Mouse (Mus musculus) Muller cell, postnatal 12 days (primary cell): ENCODE measurements around the gene 1700056E22Rik.

Source experiments
- DNase-seq: peaks from one replicate; pipeline ENCODE4 v3.0.0-alpha.2; 2015; ENCODE audit errors: inconsistent ontology term

The 1700056E22Rik gene

GRCm38 (mm10) chr1:184034011-184034557, at the start of gene 1700056E22Rik:
1700056E22Rik (minus strand) TSS chr1:184034301.
- DNase-seq = peak; percentile 100

DNA sequence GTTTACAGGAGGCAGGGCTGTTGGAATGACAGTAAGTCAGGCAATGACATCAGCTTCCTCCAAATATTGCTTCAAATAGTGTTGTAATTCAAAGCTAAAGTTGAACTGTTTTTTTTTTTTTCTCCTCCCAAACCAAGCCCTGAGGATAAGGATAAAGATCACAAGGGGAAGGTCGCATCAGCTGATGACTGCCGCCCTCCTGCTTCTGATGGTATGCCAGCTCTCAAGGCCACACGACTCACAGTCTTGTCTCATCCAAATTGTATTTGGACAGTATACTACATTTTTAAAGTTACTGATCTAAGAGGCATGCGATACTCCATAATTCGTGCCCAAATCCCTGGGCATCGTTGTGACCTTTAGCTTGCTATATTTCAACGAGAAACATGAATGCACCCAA, 49.1 kb upstream of the 1700056E22Rik start:
- DNase-seq = no peak

DNA sequence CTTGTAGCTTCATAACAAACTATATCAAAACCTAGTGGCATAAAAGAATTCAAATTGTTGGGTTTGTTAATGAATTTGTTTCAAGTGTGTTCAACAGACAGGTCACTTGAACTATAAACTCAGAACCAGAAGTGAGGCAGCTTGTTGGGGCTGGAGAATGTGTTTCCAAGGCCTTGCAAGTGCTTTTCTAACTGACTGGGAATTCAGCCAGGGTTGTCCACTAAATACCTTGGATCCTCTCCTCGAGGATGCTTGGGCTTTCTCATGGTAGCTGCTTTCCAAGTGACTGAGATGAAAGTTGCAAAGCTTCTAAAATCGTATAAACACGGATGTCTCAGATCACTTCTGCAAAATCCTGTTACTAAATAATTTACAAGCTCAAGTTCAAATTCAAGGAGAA, 48.6 kb upstream of the 1700056E22Rik start:
- DNase-seq = peak; percentile 32

- no peak for DNase-seq
These were observed 45.2 kb upstream of the 1700056E22Rik start for GRCm38 (mm10) chr1:184079304-184079703.

DNA sequence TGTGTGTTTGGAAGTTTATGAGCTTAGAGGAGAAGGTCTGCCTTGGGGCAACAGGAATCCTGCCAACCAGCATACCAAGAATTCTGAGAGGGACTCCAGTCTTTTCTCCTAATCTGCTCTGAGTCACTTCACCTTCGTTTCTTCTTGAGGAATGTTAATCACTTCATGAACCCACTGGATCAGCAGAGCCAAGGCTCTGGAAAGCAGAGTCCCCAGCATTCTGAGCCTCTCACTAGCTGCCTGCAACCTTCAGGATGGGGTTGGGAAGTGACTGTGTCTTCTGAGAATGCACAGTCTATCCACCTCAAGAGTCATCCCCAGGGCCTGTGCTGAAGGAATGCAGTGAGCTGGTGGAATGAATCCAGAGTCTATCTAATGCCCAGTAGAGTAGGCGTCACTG, 42.7 kb upstream of the 1700056E22Rik start:
- peak; percentile 94 for DNase-seq

DNA sequence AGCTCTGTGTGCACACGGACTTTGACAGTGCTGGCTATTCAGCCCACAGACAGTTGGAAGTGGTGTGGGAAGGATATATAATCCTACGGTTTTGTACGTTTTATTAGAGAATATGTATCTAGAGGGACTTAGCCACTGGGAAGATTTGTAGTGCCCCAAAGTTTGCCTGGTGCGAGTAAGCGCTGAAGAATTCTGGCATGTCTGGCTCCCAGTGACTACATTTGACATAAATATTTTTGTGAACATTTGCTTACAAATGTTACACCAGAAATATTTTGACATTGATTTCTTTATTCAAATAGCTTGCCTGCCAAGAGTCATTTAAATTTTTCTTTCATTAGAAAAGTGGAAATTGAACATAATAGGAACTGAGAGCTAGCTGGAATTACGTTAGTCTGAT, 42.0 kb upstream of the 1700056E22Rik start:
- no peak for DNase-seq

DNA sequence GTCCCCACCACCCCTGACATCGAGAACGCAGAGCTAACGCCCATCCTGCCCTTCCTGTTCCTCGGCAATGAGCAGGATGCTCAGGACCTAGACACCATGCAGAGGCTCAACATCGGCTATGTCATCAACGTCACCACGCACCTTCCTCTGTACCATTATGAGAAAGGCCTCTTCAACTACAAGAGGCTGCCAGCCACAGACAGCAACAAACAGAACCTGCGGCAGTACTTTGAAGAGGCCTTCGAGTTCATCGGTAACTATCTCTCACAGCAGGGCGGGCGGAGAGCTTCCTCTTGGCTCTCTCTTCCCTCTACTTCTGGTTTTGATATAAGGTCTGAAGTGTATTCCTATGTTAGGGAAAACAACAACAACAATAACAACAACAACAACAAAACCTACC, 34.9 kb upstream of the 1700056E22Rik start:
- DNase-seq = no peak

GRCm38 (mm10) chr1:184067704-184068558, 33.8 kb upstream of the 1700056E22Rik start:
- DNase-seq = no peak

GRCm38 (mm10) chr1:184066460-184067287, 32.6 kb upstream of the 1700056E22Rik start:
- DNase-seq = peak; percentile 74

- peak; percentile 84 for DNase-seq
These were observed 31.7 kb upstream of the 1700056E22Rik start for GRCm38 (mm10) chr1:184065589-184066361.

DNA sequence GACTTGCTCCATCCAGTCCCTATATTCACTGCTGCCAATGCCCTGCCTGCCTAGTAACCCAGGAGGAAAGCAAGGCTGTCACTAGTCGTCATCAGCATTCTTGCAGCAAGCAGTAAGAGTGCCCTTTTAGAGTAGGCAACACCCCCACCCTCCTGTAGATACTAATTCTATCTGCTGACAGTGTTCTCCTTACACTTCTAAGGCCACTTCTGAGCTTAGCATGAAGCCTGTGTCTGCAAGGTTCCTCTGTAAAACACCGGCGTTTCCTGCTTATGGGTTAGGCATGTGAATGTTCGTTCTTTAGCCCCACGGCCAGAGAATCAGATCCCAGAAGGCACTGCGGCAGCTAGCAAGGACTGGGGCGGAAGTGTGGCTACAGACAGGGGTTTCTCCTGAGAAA, 30.2 kb upstream of the 1700056E22Rik start:
- no peak for DNase-seq

- no peak for DNase-seq
These were observed 27.8 kb upstream of the 1700056E22Rik start for GRCm38 (mm10) chr1:184061901-184062300.

- peak; percentile 72 for DNase-seq
These were observed 27.0 kb upstream of the 1700056E22Rik start for GRCm38 (mm10) chr1:184060828-184061734.

GRCm38 (mm10) chr1:184060381-184060780, 26.3 kb upstream of the 1700056E22Rik start:
- DNase-seq = no peak

- no peak for DNase-seq
These were observed 25.7 kb upstream of the 1700056E22Rik start for GRCm38 (mm10) chr1:184059814-184060213.

DNA sequence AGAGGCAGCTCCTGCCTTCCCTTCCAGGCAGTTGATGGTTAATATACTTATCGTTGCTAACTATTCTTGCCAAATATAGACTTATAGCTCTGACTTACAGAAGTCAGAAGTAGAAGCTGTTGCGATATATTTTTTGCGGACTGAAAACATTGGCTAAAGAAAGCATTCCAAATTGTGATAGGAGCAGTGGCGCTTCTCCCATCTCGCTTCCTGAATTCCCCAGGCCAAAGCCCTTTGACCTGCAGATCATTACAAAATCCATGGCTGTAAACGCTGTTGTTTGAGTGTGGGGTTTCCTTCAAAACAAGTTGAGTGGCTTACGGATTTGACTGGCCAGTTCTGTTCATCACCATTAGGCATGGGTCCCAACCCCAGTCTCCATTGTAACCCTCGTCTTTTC, 24.1 kb upstream of the 1700056E22Rik start:
- DNase-seq = no peak

GRCm38 (mm10) chr1:184054176-184054575, 20.1 kb upstream of the 1700056E22Rik start:
- no peak for DNase-seq

GRCm38 (mm10) chr1:184053711-184054110, 19.6 kb upstream of the 1700056E22Rik start:
- no peak for DNase-seq

GRCm38 (mm10) chr1:184053141-184053540, 19.0 kb upstream of the 1700056E22Rik start:
- no peak for DNase-seq

GRCm38 (mm10) chr1:184052331-184052730, 18.2 kb upstream of the 1700056E22Rik start:
- DNase-seq = no peak
